Comparison of ENCODE assay signal across 18 mouse cellular contexts in genomic region chr11:94285886-94286574, GRCm38 (mm10). TPM values are rescaled to one million over a fixed set of nuclear protein-coding genes. Genes with fewer than 3 reads are reported as not detected.
A peak's percentile ranks its signal among the peaks of the same experiment; 100 is the strongest.
DNase-seq lines count a peak whose midpoint lies in the region; ATAC-seq and TF ChIP-seq lines count a peak whose summit lies in the region.
"Had no signal": no experiment of that assay in that cellular context is flagged by ENCODE, and none has a peak within 500 bp of the region (broad histone marks: within the 10 kb centered on the region; RNA-seq: fewer than 3 reads in every experiment).

No protein-coding gene starts in this region.

- no peaks in the 10 kb centered on the region for H3K4me1 ChIP-seq in kidney, postnatal 0 days (replicated peaks; ENCODE audit: insufficient read depth, low read length)
- H3K4me1 ChIP-seq: forebrain, embryonic 12.5 days; hindbrain, embryonic 10.5 days; kidney, embryonic 15.5 days; midbrain, embryonic 12.5 days had no signal

- no peak overlapping the region for H3K9ac ChIP-seq in kidney, postnatal 0 days (ENCODE audit: low read depth, low read length)
- H3K9ac ChIP-seq: forebrain, embryonic 12.5 days; kidney, embryonic 15.5 days; midbrain, embryonic 12.5 days had no signal

- H3K36me3 ChIP-seq in kidney, postnatal 0 days (ENCODE audit: insufficient read depth, low read length) = peaks cover 43% of the 10 kb centered on the region

- DNase-seq in adrenal gland, postnatal 14 days = peak; percentile 34
- no peak for DNase-seq in adrenal gland, adult 8-10 months
- DNase-seq in kidney, postnatal 0 days (ENCODE audit: low spot score) = no peak
- DNase-seq in kidney, adult 9 months = no peak
- DNase-seq in lung, postnatal 14 days = peak; percentile 58
- no peak for DNase-seq in cerebellum, adult 9-10 months
- DNase-seq in heart, postnatal 36 days = no peak
- DNase-seq: adrenal gland, adult 2 months; cerebellum, adult 9-11 months had no signal

- H3K9me3 ChIP-seq in kidney, postnatal 0 days (replicated peaks; ENCODE audit: low read length) = no peaks in the 10 kb centered on the region
- H3K9me3 ChIP-seq: forebrain, embryonic 12.5 days; hindbrain, embryonic 10.5 days; kidney, embryonic 15.5 days; midbrain, embryonic 12.5 days had no signal

- WGBS in kidney, postnatal 0 days = 75% methylated on average over 11 of the region's 11 CpGs

- ATAC-seq in kidney, postnatal 0 days (replicated peaks; ENCODE audit: low FRiP score, low read depth) = peak; percentile 27; the same call in 1 of the 2 replicates
- ATAC-seq in granulocyte monocyte progenitor cell, adult 5-6 weeks (replicated peaks; ENCODE audit: poor library complexity, severe bottlenecking) = peak; percentile 10; the same call in 1 of the 2 replicates
- ATAC-seq: inflammation-experienced regulatory T-cells, adult 6 months had no signal

- no peak overlapping the region for H3K27ac ChIP-seq in kidney, postnatal 0 days
- H3K27ac ChIP-seq: forebrain, embryonic 12.5 days; hindbrain, embryonic 10.5 days; kidney, embryonic 15.5 days; left cerebral cortex, adult 2 months; midbrain, embryonic 12.5 days had no signal

- intact Hi-C loops in heart, postnatal 36 days (cut with DNase I) = no loop called here

- no peaks in the 10 kb centered on the region for H3K27me3 ChIP-seq in kidney, postnatal 0 days (ENCODE audit: insufficient read depth, low read length)
- H3K27me3 ChIP-seq: forebrain, embryonic 12.5 days; kidney, embryonic 15.5 days; midbrain, embryonic 12.5 days had no signal

- no peak overlapping the region for H3K4me3 ChIP-seq in kidney, postnatal 0 days (replicated peaks; ENCODE audit: low read depth, low read length)
- H3K4me3 ChIP-seq: forebrain, embryonic 12.5 days; hindbrain, embryonic 10.5 days; kidney, embryonic 15.5 days; left cerebral cortex, adult 2 months; midbrain, embryonic 12.5 days had no signal

- no peak overlapping the region for H3K4me2 ChIP-seq in kidney, postnatal 0 days (ENCODE audit: low read length)
- H3K4me2 ChIP-seq: forebrain, embryonic 12.5 days; kidney, embryonic 15.5 days; midbrain, embryonic 12.5 days had no signal

- TF ChIP-seq CTCF in kidney, postnatal 0 days (IDR thresholded peaks at IDR 0.05; ENCODE audit: low read depth) = no peak

RNA-seq across cellular contexts. Expression of gene Gm21885, which starts 4.4 kb away (rescaled TPM):
- total RNA-seq in adrenal gland, postnatal 14 days (2021) = not detected in 2 replicates
- not detected for total RNA-seq in adrenal gland, adult 8-10 months (2022)
- polyA plus RNA-seq in kidney, postnatal 0 days (2015; fragmentation: Nextera tagmentation; extraction: Ambion mirVana) = 0.28 and 0.71 TPM in 2 replicates
- not detected in 2 replicates for total RNA-seq in granulocyte monocyte progenitor cell, adult 5-6 weeks (2014; fragmentation: Nextera tagmentation)
- not detected in 2 replicates for total RNA-seq in granulocyte monocyte progenitor cell, adult 5-6 weeks (2017)
- total RNA-seq in heart, postnatal 36 days (2021) = under 1 TPM in 1 of 2 experiments, not detected in 1; 0.42 TPM
- total RNA-seq: adrenal gland, adult 2 months; left cerebral cortex, adult 2 months had no signal
- polyA plus RNA-seq: adrenal gland, adult 2 months; forebrain, embryonic 12.5 days; gonadal fat pad, adult 2 months; hindbrain, embryonic 10.5 days; kidney, embryonic 15.5 days; testis, adult 2 months had no signal

RNA-seq across cellular contexts. Expression of gene Luc7l3, which starts 35.8 kb away (rescaled TPM):
- total RNA-seq in adrenal gland, postnatal 14 days (2021) = 74.5 and 94.6 TPM in 2 replicates
- total RNA-seq in adrenal gland, adult 8-10 months (2022) = 100 to 1,000 TPM in 1 of 4 experiments, 10 to 100 TPM in 3; 53.7 to 100 (median 73.5) TPM
- polyA plus RNA-seq in kidney, postnatal 0 days (2015; fragmentation: Nextera tagmentation; extraction: Ambion mirVana) = 107 and 108 TPM in 2 replicates
- 172 and 209 TPM in 2 replicates for total RNA-seq in granulocyte monocyte progenitor cell, adult 5-6 weeks (2014; fragmentation: Nextera tagmentation)
- total RNA-seq in granulocyte monocyte progenitor cell, adult 5-6 weeks (2017) = 335 and 378 TPM in 2 replicates
- 10 to 100 TPM; 31.9 to 34.3 TPM for total RNA-seq in heart, postnatal 36 days (2021)

RNA-seq across cellular contexts. Expression of gene Wfikkn2, which starts 40.2 kb away (rescaled TPM):
- 0.63 and 0.68 TPM in 2 replicates for total RNA-seq in adrenal gland, postnatal 14 days (2021)
- 1 to 10 TPM in 2 of 4 experiments, under 1 TPM in 2; 0.26 to 2.2 (median 0.97) TPM for total RNA-seq in adrenal gland, adult 8-10 months (2022)
- polyA plus RNA-seq in kidney, postnatal 0 days (2015; fragmentation: Nextera tagmentation; extraction: Ambion mirVana) = 1.0 and 1.2 TPM in 2 replicates
- total RNA-seq in granulocyte monocyte progenitor cell, adult 5-6 weeks (2014; fragmentation: Nextera tagmentation) = not detected in 2 replicates
- 0.09 TPM in 1 of 2 replicates, not detected in the other for total RNA-seq in granulocyte monocyte progenitor cell, adult 5-6 weeks (2017)
- total RNA-seq in heart, postnatal 36 days (2021) = 1 to 10 TPM; 4.0 to 4.2 TPM

RNA-seq across cellular contexts. Expression of gene Ankrd40, which starts 41.8 kb away (rescaled TPM):
- total RNA-seq in adrenal gland, postnatal 14 days (2021) = 131 and 136 TPM in 2 replicates
- total RNA-seq in adrenal gland, adult 8-10 months (2022) = 100 to 1,000 TPM; 118 to 169 (median 156) TPM
- 17.9 and 21.9 TPM in 2 replicates for polyA plus RNA-seq in kidney, postnatal 0 days (2015; fragmentation: Nextera tagmentation; extraction: Ambion mirVana)
- total RNA-seq in granulocyte monocyte progenitor cell, adult 5-6 weeks (2014; fragmentation: Nextera tagmentation) = 38.6 and 39.7 TPM in 2 replicates
- 46.9 and 67.0 TPM in 2 replicates for total RNA-seq in granulocyte monocyte progenitor cell, adult 5-6 weeks (2017)
- total RNA-seq in heart, postnatal 36 days (2021) = 100 to 1,000 TPM; 263 to 301 TPM

Comparison
In these comparisons a context has a peak if more than half of its experiments do, and no peak if none do; other contexts are left out.
1. DNase-seq: peak in adrenal gland, postnatal 14 days (single experiment) and lung, postnatal 14 days (single experiment); none in adrenal gland, adult 8-10 months (single experiment), kidney, postnatal 0 days (single experiment), kidney, adult 9 months (single experiment), cerebellum, adult 9-10 months (single experiment) and heart, postnatal 36 days (0 of 2).